Mouse (Mus musculus) E14TG2a.4 (cell line): ENCODE results near the gene Nkx2-1.

Source experiments
- CTCF ChIP-seq: conservative IDR thresholded peaks from 2 replicates; pipeline ENCODE4 v1.5.1; 2014; ENCODE audit warnings: low read length
- NANOG ChIP-seq: IDR thresholded peaks from 2 replicates; pipeline ENCODE4 v1.6.1; 2014; ENCODE audit warnings: borderline replicate concordance, low read length, mixed read lengths

- TF ChIP-seq CTCF (no peak), NANOG (no peak)
These were observed 1.1 kb downstream of the Nkx2-1 start for GRCm38 (mm10) chr12:56535411-56536173.
